Mouse (Mus musculus): Measurements from ENCODE around the gene Pex26. TPM values are rescaled to one million over a fixed set of nuclear protein-coding genes. Genes with fewer than 3 reads are reported as not detected.

The Pex26 gene
- total RNA-seq (2021): 11.9 and 12.7 TPM in 2 replicates
- long read RNA-seq, experiment 1, full-length matches to known transcripts: 6 of 14 reads
- long read RNA-seq, experiment 1, partial matches to known transcripts: 0 of 14 reads
- long read RNA-seq, experiment 1, other reads (novel, unspliced or antisense): 8 of 14 reads
- long read RNA-seq, experiment 2, full-length matches to known transcripts: 4 of 12 reads
- long read RNA-seq, experiment 2, partial matches to known transcripts: 0 of 12 reads
- long read RNA-seq, experiment 2, other reads (novel, unspliced or antisense): 8 of 12 reads

GRCm38 (mm10) chr6:121183414-121184173, at the start of gene Pex26:
Gene Pex26, plus strand, starts transcription at chr6:121183667.
- DNase-seq: peak; percentile 95

GRCm38 (mm10) chr6:121134249-121134648, 49.2 kb upstream of the Pex26 start:
- DNase-seq: no peak

DNA sequence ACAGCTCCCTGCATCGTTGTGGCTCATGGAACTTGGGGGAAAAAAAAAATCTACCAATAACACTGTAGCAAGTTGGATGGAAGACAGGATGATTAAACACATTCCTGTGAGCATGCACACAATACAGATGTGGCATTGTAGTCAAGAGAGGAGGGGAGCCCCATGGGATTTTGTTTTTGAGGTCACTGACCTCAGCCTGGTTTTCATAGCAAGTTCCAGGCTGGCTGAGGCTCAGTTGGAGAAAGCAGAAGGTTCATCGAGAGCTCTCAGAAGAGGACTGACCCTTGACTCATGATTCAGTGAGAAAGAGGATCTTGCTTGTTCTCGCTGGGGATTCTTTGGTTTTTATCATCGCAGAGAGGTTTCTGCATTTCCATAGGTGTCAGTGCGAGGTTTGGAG, 48.6 kb upstream of the Pex26 start:
- no peak for DNase-seq

DNA sequence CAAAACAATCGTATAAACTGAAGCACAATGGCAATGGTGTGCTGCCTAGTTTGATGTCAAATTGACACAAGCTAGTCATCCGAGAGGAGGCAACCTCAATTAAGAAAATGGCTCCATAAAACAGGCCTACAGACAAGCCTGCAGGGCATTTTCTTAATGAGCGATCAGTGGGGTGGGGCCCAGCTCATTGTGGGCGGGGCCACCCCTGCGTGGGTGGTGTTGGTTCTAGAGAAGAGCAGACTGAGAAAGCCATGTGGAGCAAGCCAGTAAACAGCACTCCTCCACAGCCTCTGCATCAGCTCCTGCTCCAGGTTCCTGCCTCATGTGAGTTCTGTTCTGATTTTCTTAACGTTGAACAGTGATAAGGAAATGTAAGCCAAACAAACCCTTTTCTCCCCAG, 46.2 kb upstream of the Pex26 start:
- no peak for DNase-seq

GRCm38 (mm10) chr6:121138338-121139040, 45.0 kb upstream of the Pex26 start:
- DNase-seq: no peak

DNA sequence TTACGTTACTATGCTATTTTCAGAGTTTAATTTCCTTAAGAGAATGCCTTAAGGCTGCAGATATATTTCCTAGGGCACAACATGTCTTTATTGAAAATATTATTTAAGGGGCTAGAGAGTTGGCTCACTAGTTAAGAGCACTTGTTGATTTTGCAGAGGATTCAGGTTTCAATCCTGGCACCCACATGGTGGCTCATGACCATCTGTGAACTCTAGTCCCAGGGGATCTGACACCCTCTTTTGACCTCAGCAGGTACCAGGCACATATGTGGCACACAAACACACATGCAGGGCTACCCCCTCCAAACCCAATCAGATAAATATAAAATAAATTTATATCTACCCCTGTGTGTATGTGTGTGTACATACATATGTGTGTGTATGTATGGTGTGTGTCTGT, 44.2 kb upstream of the Pex26 start:
- no peak for DNase-seq

- DNase-seq: no peak
These were observed 41.2 kb upstream of the Pex26 start for GRCm38 (mm10) chr6:121142298-121142697.

GRCm38 (mm10) chr6:121143439-121143838, 40.0 kb upstream of the Pex26 start:
- DNase-seq: peak; percentile 87

DNA sequence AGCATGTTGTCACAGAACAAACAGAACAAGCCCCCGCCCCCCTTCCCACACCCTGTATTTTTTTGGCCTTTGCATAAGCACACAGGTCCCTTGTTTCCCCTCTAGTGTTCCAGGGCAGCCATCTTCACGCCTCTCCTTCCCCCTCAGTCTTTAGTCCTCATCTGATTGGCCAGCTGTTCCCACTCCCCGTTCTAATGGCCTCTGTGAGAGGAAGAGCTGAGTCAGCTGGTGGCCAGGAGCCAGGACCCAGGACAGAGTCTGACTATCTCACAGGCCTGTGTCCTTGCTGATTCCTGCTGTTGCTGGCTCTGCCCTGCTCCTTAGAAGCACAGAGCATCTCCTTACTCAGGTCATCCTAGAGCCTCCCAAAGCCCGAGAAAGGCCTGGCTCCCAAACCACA, 39.4 kb upstream of the Pex26 start:
- DNase-seq: peak; percentile 90

DNA sequence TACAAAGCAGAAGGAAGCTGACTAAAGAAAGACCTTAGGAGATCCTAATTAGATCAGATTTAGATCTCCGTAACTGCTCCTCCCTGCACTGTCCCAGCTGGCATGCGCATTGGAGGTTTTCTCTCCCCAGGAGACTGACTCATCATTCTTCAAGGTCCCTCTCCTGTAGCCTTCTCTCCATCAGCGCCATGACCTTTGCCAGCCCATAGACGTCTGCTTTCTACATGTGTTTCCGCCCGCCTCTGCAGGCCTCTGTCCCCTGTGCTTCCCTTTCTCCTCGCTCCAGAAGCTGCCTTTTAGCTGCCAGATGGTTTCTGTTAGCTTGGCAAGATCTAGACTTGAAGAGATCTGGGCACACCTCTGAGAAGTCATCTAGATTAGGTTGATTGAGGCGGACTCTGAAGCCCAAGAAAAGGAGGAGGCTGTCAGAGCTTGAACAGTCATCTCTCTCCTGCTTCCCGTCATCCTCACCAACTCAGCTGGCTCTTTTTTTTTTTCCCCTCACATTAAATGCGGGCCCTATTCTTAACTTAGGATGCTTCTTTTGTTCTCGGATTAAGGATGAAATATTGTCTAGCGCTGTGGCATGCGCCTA, 38.4 kb upstream of the Pex26 start:
- DNase-seq: peak; percentile 85

- DNase-seq: no peak
These were observed 37.6 kb upstream of the Pex26 start for GRCm38 (mm10) chr6:121145906-121146305.

- no peak for DNase-seq
These were observed 36.7 kb upstream of the Pex26 start for GRCm38 (mm10) chr6:121146798-121147197.

GRCm38 (mm10) chr6:121148360-121148759, 35.1 kb upstream of the Pex26 start:
- DNase-seq: no peak

DNA sequence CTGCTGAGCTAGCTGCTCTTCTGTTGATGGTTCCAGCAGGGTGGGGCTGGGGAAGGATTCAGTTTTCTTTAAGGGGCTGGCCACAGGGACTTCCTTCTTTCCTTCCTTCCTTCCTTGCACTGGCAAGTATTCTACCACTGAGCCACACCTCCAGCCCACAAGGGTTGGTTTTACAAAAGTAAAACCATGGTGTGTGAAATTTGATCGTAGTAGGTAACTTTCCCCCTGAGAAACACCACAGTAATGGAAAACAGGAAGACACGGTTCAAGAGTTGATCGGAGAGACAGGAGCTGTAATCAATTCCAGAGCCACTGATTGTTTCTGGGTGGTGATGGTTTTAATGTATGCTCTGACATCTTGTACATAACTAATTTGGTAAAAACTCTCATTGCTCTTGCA, 34.0 kb upstream of the Pex26 start:
- no peak for DNase-seq

DNA sequence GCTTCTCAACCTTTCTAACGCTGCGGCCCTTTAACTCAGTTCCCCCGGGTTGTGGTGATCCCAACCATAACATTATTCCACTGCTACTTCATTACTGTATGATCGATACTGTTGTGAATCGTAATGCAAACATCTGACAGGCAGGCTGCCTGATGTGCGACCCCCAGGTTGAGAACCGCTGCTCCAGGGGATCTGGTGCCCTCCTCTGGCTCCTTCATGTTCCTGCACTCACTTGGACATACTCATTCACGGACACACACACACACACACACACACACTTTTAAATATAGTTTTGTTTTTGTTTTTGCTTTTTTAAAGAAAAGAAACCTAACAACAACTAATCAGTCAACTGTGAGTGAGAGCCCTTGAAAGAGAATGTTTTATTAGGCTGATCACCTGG, 33.3 kb upstream of the Pex26 start:
- no peak for DNase-seq

DNA sequence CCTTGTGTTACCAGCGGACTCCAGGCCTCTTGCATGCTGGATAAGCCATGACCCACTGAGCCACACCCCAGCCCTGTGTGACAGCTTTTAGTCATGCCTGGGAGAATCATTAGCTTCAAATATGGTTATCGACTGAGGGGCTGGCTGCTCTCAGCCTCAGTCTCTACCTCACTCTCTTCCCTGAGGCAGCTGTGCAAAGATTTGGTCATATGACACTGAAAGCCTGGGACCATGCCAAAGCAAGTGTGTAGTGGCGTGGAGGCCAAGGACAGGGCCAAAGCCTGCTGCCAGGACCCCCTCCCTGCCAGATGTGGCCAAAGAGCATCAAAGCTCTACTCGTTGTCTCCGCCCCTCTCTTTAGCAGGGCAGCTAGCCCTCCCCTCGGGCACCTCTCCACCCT, 31.7 kb upstream of the Pex26 start:
- DNase-seq: peak; percentile 95

DNA sequence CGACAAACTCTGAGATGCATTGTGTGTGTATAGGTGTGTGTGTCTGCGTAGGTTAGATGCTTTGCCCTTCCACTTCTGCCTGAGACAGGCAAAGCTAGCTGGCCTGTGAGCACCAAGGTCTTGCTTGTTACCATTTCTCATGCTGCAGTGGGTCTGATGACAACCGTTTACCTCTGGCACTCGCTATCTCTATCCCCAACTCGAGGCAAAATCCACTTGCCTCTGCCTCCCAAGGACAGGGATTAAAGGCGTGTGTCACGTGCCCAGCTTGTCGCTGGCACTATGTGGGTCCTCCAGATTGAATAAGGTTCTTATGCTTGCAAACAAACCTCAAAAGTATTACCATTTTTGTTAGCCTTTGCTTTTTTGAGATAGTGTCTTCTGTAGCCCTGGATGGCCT, 30.3 kb upstream of the Pex26 start:
- DNase-seq: peak; percentile 39

DNA sequence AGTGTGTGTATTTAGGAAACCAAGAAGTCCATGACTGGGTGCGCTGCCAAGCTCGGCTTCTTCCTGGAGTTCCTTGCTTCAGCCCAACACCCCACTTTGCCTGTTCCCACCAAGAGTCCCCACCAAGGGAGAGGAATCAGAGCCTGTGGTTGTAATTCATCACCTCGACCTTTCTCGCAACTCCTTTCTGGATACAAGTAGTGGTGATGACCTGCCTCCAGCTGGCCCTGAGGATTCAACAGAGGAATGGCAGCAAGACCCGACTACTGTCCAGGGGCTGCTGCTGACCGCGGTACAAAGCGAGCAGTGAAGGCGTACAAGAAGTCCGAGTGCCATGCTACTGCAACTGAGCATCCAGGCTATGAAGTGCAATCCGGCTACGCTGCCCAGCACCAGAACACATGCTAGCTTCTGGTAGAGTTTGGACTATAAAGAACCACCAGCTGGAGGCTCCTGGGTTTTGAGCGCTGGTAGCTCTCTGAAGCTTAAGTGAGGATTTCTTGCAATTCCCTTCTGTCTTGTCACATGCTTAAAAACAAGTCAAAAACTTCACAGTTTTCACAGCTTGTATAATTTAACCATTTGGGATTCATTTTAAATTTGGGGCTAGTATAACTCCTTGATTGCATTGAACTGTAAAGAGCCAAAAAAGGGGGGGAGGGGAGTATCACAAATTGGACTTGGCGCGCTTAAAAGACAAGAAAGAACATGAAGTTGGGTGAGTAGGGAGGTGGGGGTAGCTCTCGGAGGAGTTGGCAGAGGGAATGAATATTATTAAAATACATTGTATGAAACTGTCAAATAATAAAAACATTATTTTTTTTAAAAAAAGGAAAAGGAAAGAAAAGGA, 28.8 kb upstream of the Pex26 start:
- no peak for DNase-seq

DNA sequence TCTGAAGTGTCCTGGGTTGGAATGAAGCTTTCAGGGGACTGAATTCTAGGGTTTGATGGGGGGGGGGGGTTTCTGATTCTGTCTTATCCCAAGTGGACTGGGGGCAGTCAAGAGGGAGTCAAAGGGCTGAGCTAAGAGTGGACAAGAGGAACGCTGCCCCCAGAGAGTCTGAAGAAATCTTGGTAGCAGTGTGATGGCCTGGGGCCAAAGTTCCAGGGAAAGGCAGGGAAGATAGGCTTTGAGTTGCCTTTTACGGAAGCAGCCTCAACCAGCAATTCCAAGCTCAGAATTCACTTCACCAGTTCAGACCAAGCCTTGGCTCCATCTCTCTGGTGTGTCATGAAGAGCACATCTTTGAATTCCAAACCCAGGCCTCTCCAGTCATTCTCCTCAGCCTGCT, 27.4 kb upstream of the Pex26 start:
- peak; percentile 64 for DNase-seq

DNA sequence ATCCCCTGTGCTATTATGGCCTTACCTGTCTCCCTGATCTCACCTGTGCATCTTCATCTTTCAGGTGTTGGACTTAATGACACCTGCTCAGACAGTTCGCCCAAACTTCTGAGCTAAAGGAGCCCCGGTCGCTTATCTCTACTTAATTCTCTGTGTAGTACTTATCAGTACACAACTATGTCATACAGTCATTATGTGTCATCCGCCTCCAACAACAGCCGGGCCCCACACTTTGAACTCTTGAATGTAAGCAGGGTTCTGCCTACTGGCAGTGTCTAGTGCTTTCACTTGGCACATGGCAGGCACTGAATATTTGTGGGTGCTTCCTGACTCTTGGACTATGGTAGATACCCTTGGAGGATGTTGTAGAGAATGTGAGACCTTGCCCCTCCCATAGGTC, 23.9 kb upstream of the Pex26 start:
- no peak for DNase-seq

GRCm38 (mm10) chr6:121160126-121160525, 23.3 kb upstream of the Pex26 start:
- no peak for DNase-seq

- no peak for DNase-seq
These were observed 20.9 kb upstream of the Pex26 start for GRCm38 (mm10) chr6:121162616-121163015.

All from adrenal gland, postnatal 14 days (tissue).